Mouse (Mus musculus) kidney, postnatal 0 days (tissue): ENCODE data around the gene Spata2. TPM values are rescaled to one million over a fixed set of nuclear protein-coding genes. Genes with fewer than 3 reads are reported as not detected.

Experiments
- ATAC-seq: fragments of 200-750 bp; cut with Nextera tagmentation; replicated peaks from 2 replicates; pipeline ENCODE4 v1.8.0; 2017; ENCODE audit warnings: low read depth, moderate number of reproducible peaks, moderate TSS enrichment, moderate library complexity; ENCODE audit not compliant: low FRiP score
- DNase-seq: peaks from one replicate; pipeline ENCODE4 v3.0.0-alpha.2; 2016; ENCODE audit warnings: low spot score
- H3K27ac ChIP-seq: fragments of 300-500 bp; sonication (generic); 2 replicates; pipeline ENCODE4 v1.5.1; 2014; ENCODE audit warnings: mild to moderate bottlenecking
- H3K27me3 ChIP-seq: fragments of 300-500 bp; sonication (generic); 2 replicates; pipeline ENCODE4 v1.6.1; 2014; ENCODE audit warnings: low read length, mixed read lengths; ENCODE audit not compliant: insufficient read depth
- H3K36me3 ChIP-seq: fragments of 300-500 bp; sonication (generic); 2 replicates; pipeline ENCODE4 v1.6.1; 2014; ENCODE audit warnings: low read length, mixed read lengths; ENCODE audit not compliant: insufficient read depth
- H3K4me1 ChIP-seq: fragments of 300-500 bp; sonication (generic); replicated peaks from 2 replicates; pipeline ENCODE4 v1.6.1; 2014; ENCODE audit warnings: antibody characterized with exemption, low read length, mixed read lengths; ENCODE audit not compliant: insufficient read depth
- H3K4me2 ChIP-seq: fragments of 300-500 bp; sonication (generic); 2 replicates; pipeline ENCODE4 v1.6.1; 2014; ENCODE audit warnings: mild to moderate bottlenecking, low read length, moderate library complexity, mixed read lengths
- H3K4me3 ChIP-seq: fragments of 300-500 bp; sonication (generic); replicated peaks from 2 replicates; pipeline ENCODE4 v1.5.1; 2014; ENCODE audit warnings: low read depth, low read length
- H3K9ac ChIP-seq: fragments of 300-500 bp; sonication (generic); 2 replicates; pipeline ENCODE4 v1.6.1; 2014; ENCODE audit warnings: low read depth, low read length
- H3K9me3 ChIP-seq: fragments of 300-500 bp; sonication (generic); replicated peaks from 2 replicates; pipeline ENCODE4 v1.6.1; 2016; ENCODE audit warnings: low read length, inconsistent platforms, mixed read lengths
- CTCF ChIP-seq: IDR thresholded peaks from 2 replicates; pipeline ENCODE4 v1.5.1; 2016; ENCODE audit warnings: antibody characterized with exemption, low read depth, mild to moderate bottlenecking, moderate library complexity
- WGBS: fragments of 180-500 bp; shearing (Covaris S2); extraction: QIAGEN DNeasy Blood & Tissue Kit; methylation state at CpG from one replicate; pipeline ENCODE4 v1.1.7; 2014; 5-methylcytosine and 5-hydroxymethylcytosine counted together
- polyA plus RNA-seq: library from polyadenylated mRNA; unstranded; fragments of >200 nt; fragmentation: Nextera tagmentation; extraction: Ambion mirVana; gene quantifications from 2 replicates; pipeline ENCODE4 v1.2.1, GENCODE M21; 2015

The Spata2 gene
- polyA plus RNA-seq, 1 experiment from 2014 or later = 14.3 TPM

GRCm38 (mm10) chr2:167496437-167496836 is 3.8 kb upstream of the Spata2 start:
- H3K4me1 ChIP-seq = peaks cover 9% of the 10 kb centered on the region; the same call in 1 of the 2 replicates
- 86% methylated on average over 7 of the region's 7 CpGs for WGBS
- H3K36me3 ChIP-seq = no peaks in the 10 kb centered on the region
- no peak overlapping the region for H3K4me3 ChIP-seq
- no peak overlapping the region for H3K27ac ChIP-seq
- H3K4me2 ChIP-seq = no peak overlapping the region
- no peaks in the 10 kb centered on the region for H3K27me3 ChIP-seq
- no peak for ATAC-seq
- TF ChIP-seq CTCF = no peak
- DNase-seq = no peak
- H3K9me3 ChIP-seq = no peaks in the 10 kb centered on the region
- H3K9ac ChIP-seq = no peak overlapping the region

GRCm38 (mm10) chr2:167491757-167492708 is 654 bp downstream of the Spata2 start, which contains the start of gene Rnf114:
Rnf114 (plus strand) TSS chr2:167492645.
- H3K9me3 ChIP-seq = no peaks in the 10 kb centered on the region
- TF ChIP-seq CTCF = no peak
- peak within 1 kb of the TSS; percentile 96 for H3K9ac ChIP-seq
- no peaks in the 10 kb centered on the region for H3K27me3 ChIP-seq
- peak; percentile 38 for DNase-seq
- H3K36me3 ChIP-seq = no peaks in the 10 kb centered on the region
- no peak; the same call in none of the 2 replicates for ATAC-seq
- peak within 1 kb of the TSS; percentile 58 for H3K4me2 ChIP-seq
- H3K4me3 ChIP-seq = peak within 1 kb of the TSS; percentile 99
- peak within 1 kb of the TSS; percentile 98 for H3K27ac ChIP-seq
- peaks cover 11% of the 10 kb centered on the region; the same call in 1 of the 2 replicates for H3K4me1 ChIP-seq
- WGBS = 3% methylated on average over 52 of the region's 52 CpGs

GRCm38 (mm10) chr2:167490813-167491525 is 1.7 kb downstream of the Spata2 start:
- no peak for TF ChIP-seq CTCF
- Histone ChIP-seq H3K4me1 (peaks cover 11% of the 10 kb centered on the region; the same call in 1 of the 2 replicates), H3K9me3 (no peaks in the 10 kb centered on the region), H3K36me3 (no peaks in the 10 kb centered on the region), H3K27me3 (no peaks in the 10 kb centered on the region), H3K4me3 (no peak overlapping the region), H3K4me2 (peak overlapping the region; percentile 58), H3K9ac (0 out of 2 replicates have a peak overlapping the region, but pooled peaks have one; percentile 18), H3K27ac (no peak overlapping the region)
- ATAC-seq = no peak
- 81% methylated on average over 4 of the region's 4 CpGs for WGBS
- no peak for DNase-seq

- peaks cover 7% of the 10 kb centered on the region; the same call in 1 of the 2 replicates for H3K4me1 ChIP-seq
- no peak overlapping the region for H3K4me2 ChIP-seq
- no peak overlapping the region for H3K9ac ChIP-seq
- WGBS = 80% methylated on average over 6 of the region's 6 CpGs
- DNase-seq = no peak
- no peak overlapping the region for H3K4me3 ChIP-seq
- no peaks in the 10 kb centered on the region for H3K9me3 ChIP-seq
- no peak overlapping the region for H3K27ac ChIP-seq
- no peak for ATAC-seq
- H3K27me3 ChIP-seq = no peaks in the 10 kb centered on the region
- peaks cover 19% of the 10 kb centered on the region for H3K36me3 ChIP-seq
- TF ChIP-seq CTCF = no peak
Measured at GRCm38 (mm10) chr2:167487994-167488393, 4.7 kb downstream of the Spata2 start.

- Histone ChIP-seq H3K4me1 (peaks cover 7% of the 10 kb centered on the region; the same call in 1 of the 2 replicates), H3K9ac (no peak overlapping the region), H3K4me2 (no peak overlapping the region), H3K36me3 (peaks cover 24% of the 10 kb centered on the region), H3K27ac (no peak overlapping the region), H3K9me3 (no peaks in the 10 kb centered on the region), H3K27me3 (no peaks in the 10 kb centered on the region), H3K4me3 (no peak overlapping the region)
- no peak for DNase-seq
- no peak for ATAC-seq
- 75% methylated on average over 6 of the region's 6 CpGs for WGBS
- no peak for TF ChIP-seq CTCF
Measured at GRCm38 (mm10) chr2:167487551-167487950, 5.1 kb downstream of the Spata2 start.

- TF ChIP-seq CTCF = no peak
- DNase-seq = no peak
- WGBS = 86% methylated on average over 4 of the region's 4 CpGs
Measured at GRCm38 (mm10) chr2:167486573-167486972, 6.1 kb downstream of the Spata2 start.

More at GRCm38 (mm10) chr2:167486573-167486972, 6.1 kb downstream of the Spata2 start:
- Histone ChIP-seq H3K36me3 (peaks cover 24% of the 10 kb centered on the region), H3K4me3 (no peak overlapping the region), H3K27me3 (no peaks in the 10 kb centered on the region), H3K27ac (no peak overlapping the region), H3K9ac (no peak overlapping the region), H3K4me1 (peaks cover 3% of the 10 kb centered on the region; the same call in 1 of the 2 replicates), H3K9me3 (no peaks in the 10 kb centered on the region), H3K4me2 (no peak overlapping the region)
- no peak for ATAC-seq
